Mouse (Mus musculus): Measurements from ENCODE around the gene Mtx1.

DNA sequence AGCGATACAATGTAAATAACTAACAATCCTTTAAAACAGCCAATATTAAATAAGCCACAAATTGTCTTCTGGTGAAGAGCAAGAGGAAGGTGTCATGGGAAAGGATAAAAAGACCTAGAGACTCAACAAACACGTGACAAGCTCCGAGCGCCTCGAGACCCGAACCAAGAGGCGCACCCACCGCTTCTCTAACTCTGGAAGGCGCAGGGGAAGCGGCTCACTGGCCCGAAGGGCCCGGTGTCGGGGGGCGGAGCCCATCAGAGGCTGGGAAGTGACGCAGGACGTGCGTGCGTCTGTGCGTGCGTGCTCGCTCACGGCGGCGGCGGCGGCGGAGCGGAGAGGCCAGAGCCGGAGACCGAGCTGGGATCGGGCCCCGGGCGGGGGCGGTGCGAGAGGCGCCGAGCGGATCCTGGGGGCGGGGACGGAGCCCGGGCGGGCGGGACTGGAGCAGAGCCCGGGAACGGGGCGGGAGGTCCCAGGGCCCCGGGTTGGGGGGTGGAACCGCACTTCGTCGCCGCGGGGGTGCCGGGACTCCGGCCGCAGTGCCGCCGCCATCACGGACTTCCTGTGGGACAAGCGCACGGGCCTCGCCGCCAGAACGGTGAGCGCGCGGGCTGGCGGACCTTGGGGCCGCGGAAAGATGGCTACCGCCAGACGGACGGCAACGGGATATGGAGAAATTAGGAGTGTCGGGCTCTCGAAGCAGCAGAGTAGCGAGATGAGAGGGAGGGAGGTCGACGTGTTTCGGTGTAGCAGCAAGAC, 62.2 kb downstream of the Mtx1 start, which contains the start of gene Clk2:
- TF ChIP-seq CTCF (IDR thresholded peaks at IDR 0.05; ENCODE audit: low read depth): no peak
- TF ChIP-seq EP300 (IDR thresholded peaks at IDR 0.05; ENCODE audit: low read depth): no peak
